Mouse (Mus musculus) heart, postnatal 36 days (tissue): ENCODE measurements at regions not wholly inside any gene's neighbourhood (a gene's known extent, or its start where the extent isn't known, plus 50 kb on each side); places are given as distances from the start of the nearest gene placed in this dataset.

Source experiments
- DNase-seq, 2 experiments: peaks; one replicate each; pipeline ENCODE4 v3.0.0; 2021 to 2022
- intact Hi-C: fragments of 180-260 bp; cut with DNase I; formaldehyde crosslinking; loops from one replicate; pipeline ENCODE4 v1.15.1; 2025

- no peak for DNase-seq
- intact Hi-C loops: no loop called here
Measured at GRCm38 (mm10) chr9:113601451-113601850, 106.6 kb downstream of the Pdcd6ip start.

GRCm38 (mm10) chr9:113587260-113587659 lies 120.8 kb downstream of the Pdcd6ip start:
- DNase-seq: no peak
- intact Hi-C loops: no loop called here

- intact Hi-C loops: no loop called here
- DNase-seq: no peak
Measured at GRCm38 (mm10) chr9:113586477-113586876, 121.6 kb downstream of the Pdcd6ip start.

- DNase-seq: no peak
- intact Hi-C loops: no loop called here
Measured at GRCm38 (mm10) chr9:113578221-113578620, 129.8 kb downstream of the Pdcd6ip start.

- no peak for DNase-seq
- intact Hi-C loops: no loop called here
Measured at GRCm38 (mm10) chr9:113568849-113569248, 139.2 kb downstream of the Pdcd6ip start.

- intact Hi-C loops: no loop called here
- peak in 1 of 2 experiments; percentile 2 for DNase-seq
Measured at GRCm38 (mm10) chr9:113567705-113568104, 140.4 kb downstream of the Pdcd6ip start.

GRCm38 (mm10) chr9:113566620-113567019 lies 141.4 kb downstream of the Pdcd6ip start:
- intact Hi-C loops: no loop called here
- DNase-seq: no peak

- intact Hi-C loops: no loop called here
- no peak for DNase-seq
Measured at GRCm38 (mm10) chr9:113553911-113554310, 154.1 kb downstream of the Pdcd6ip start.

- DNase-seq: no peak
- intact Hi-C loops: no loop called here
Measured at GRCm38 (mm10) chr9:113547458-113547857, 160.6 kb downstream of the Pdcd6ip start.

- peak; percentile 14 to 43 for DNase-seq
- intact Hi-C loops: loop anchor here (1.0 to 5.0 kb wide), 2 partner anchors 101 to 119 kb away; no protein-coding TSS in a partner anchor
Measured at GRCm38 (mm10) chr9:113528586-113528985, 179.5 kb downstream of the Pdcd6ip start.

GRCm38 (mm10) chr9:113524307-113524706 lies 183.8 kb downstream of the Pdcd6ip start:
- intact Hi-C loops: no loop called here

GRCm38 (mm10) chr9:113523173-113523572 lies 184.9 kb downstream of the Pdcd6ip start:
- intact Hi-C loops: no loop called here
- no peak for DNase-seq

More at GRCm38 (mm10) chr9:113524307-113524706, 183.8 kb downstream of the Pdcd6ip start:
- no peak for DNase-seq

GRCm38 (mm10) chr9:113519727-113520126 lies 188.3 kb downstream of the Pdcd6ip start:
- no peak for DNase-seq
- intact Hi-C loops: no loop called here

- intact Hi-C loops: no loop called here
- DNase-seq: no peak
Measured at GRCm38 (mm10) chr9:113518482-113518881, 189.6 kb downstream of the Pdcd6ip start.

- intact Hi-C loops: no loop called here
- DNase-seq: no peak
Measured at GRCm38 (mm10) chr9:113517756-113518155, 190.3 kb downstream of the Pdcd6ip start.

GRCm38 (mm10) chr9:113515703-113516020 lies 192.4 kb downstream of the Pdcd6ip start:
- intact Hi-C loops: no loop called here
- DNase-seq: no peak

GRCm38 (mm10) chr9:113514846-113515702 lies 193.0 kb downstream of the Pdcd6ip start:
- intact Hi-C loops: no loop called here
- no peak for DNase-seq

GRCm38 (mm10) chr9:113511302-113511701 lies 196.8 kb downstream of the Pdcd6ip start:
- no peak for DNase-seq
- intact Hi-C loops: no loop called here

- intact Hi-C loops: no loop called here
- no peak for DNase-seq
Measured at GRCm38 (mm10) chr9:113509368-113509767, 198.7 kb downstream of the Pdcd6ip start.

- DNase-seq: no peak
- intact Hi-C loops: no loop called here
Measured at GRCm38 (mm10) chr9:113508821-113509220, 199.2 kb downstream of the Pdcd6ip start.

- intact Hi-C loops: no loop called here
- DNase-seq: no peak
Measured at GRCm38 (mm10) chr9:113507561-113508460, 200.2 kb downstream of the Pdcd6ip start.
